Comparison of ENCODE assay signal across 8 mouse cellular contexts in the genomic region with DNA sequence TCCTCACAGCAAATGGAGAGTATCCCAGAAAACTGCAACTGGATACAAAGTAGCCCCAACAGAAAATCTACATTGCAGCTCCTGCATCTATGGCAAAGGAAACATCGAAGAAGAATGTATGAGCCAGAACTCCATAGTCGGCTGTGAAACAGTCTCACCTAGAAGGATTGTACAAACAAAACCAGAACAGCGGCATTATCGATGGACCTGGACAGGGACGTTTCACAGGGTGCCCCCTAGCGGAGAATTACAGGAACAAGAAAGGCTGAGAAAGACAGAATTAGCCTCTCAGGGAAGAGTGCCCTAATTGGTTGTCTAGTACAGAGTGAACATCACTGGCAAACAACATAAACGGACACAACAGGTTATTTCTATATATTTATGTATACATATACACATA. TPM values are rescaled to one million over a fixed set of nuclear protein-coding genes. Genes with fewer than 3 reads are reported as not detected.
A peak's percentile ranks its signal among the peaks of the same experiment; 100 is the strongest.
DNase-seq lines count a peak whose midpoint lies in the region; ATAC-seq lines count a peak whose summit lies in the region.

No protein-coding gene starts in this region.

- H3K9me3 ChIP-seq in forebrain, embryonic 14.5 days (replicated peaks; ENCODE audit: control insufficient read depth, low read length) = no peaks in the 10 kb centered on the region
- no peaks in the 10 kb centered on the region for H3K9me3 ChIP-seq in hindbrain, embryonic 13.5 days

- DNase-seq in heart, adult 11 months = peak; percentile 87
- no peak for DNase-seq in heart, postnatal 25 days (ENCODE audit: low spot score)
- peak; percentile 56 for DNase-seq in cerebellum, adult 11 months
- peak; percentile 87 for DNase-seq in forebrain, embryonic 14.5 days (ENCODE audit: low spot score)
- peak; percentile 63 to 70 for DNase-seq in left cerebral cortex, postnatal 14 days (ENCODE audit: low spot score in 2 of 2)
- DNase-seq in spleen, adult 18-20 months = peak; percentile 29 to 61

- ATAC-seq in forebrain, embryonic 14.5 days = peak; percentile 82
- peak; percentile 49; the same call in 1 of the 2 replicates for ATAC-seq in hindbrain, embryonic 13.5 days (ENCODE audit: low FRiP score)
- peak; percentile 91 for ATAC-seq in megakaryocyte progenitor cell, adult 5-6 weeks (replicated peaks; ENCODE audit: poor library complexity)

- H3K27me3 ChIP-seq in forebrain, embryonic 14.5 days (replicated peaks; ENCODE audit: control insufficient read depth, insufficient read depth, low read length) = no peaks in the 10 kb centered on the region
- H3K27me3 ChIP-seq in hindbrain, embryonic 13.5 days = no peaks in the 10 kb centered on the region

- intact Hi-C loops in heart, postnatal 25 days (cut with DNase I) = loop anchor here (2.0 to 5.0 kb wide), 2 partner anchors 124 to 271 kb away; no protein-coding TSS in a partner anchor
- intact Hi-C loops in left cerebral cortex, postnatal 14 days (cut with DNase I) = loop anchor here (1.0 kb wide), 1 partner anchor 123 kb away; no protein-coding TSS in a partner anchor

- H3K27ac ChIP-seq in forebrain, embryonic 14.5 days (ENCODE audit: low read depth, low read length) = no peak overlapping the region
- no peak overlapping the region for H3K27ac ChIP-seq in hindbrain, embryonic 13.5 days

- H3K36me3 ChIP-seq in forebrain, embryonic 14.5 days (ENCODE audit: control insufficient read depth, insufficient read depth, low read length) = no peaks in the 10 kb centered on the region
- H3K36me3 ChIP-seq in hindbrain, embryonic 13.5 days = no peaks in the 10 kb centered on the region

- peak overlapping the region; percentile 18; the same call in 1 of the 2 replicates for H3K4me2 ChIP-seq in forebrain, embryonic 14.5 days (ENCODE audit: low read length)
- H3K4me2 ChIP-seq in hindbrain, embryonic 13.5 days = peak overlapping the region; percentile 46

- no peak overlapping the region for H3K4me3 ChIP-seq in forebrain, embryonic 14.5 days (ENCODE audit: low read depth, low read length)
- 0 out of 2 replicates have a peak overlapping the region, but pooled peaks have one; percentile 14 for H3K4me3 ChIP-seq in hindbrain, embryonic 13.5 days

- H3K4me1 ChIP-seq in forebrain, embryonic 14.5 days (ENCODE audit: control insufficient read depth, insufficient read depth, low read length) = no peaks in the 10 kb centered on the region
- H3K4me1 ChIP-seq in hindbrain, embryonic 13.5 days (replicated peaks) = peaks cover 4% of the 10 kb centered on the region

- no peak overlapping the region for H3K9ac ChIP-seq in forebrain, embryonic 14.5 days (ENCODE audit: low read length)
- H3K9ac ChIP-seq in hindbrain, embryonic 13.5 days = no peak overlapping the region

- WGBS in forebrain, embryonic 14.5 days = 7% methylated on average over 7 of the region's 7 CpGs
- 7% methylated on average over 7 of the region's 7 CpGs for WGBS in hindbrain, embryonic 13.5 days

RNA-seq across cellular contexts. Expression of gene Slc38a1, which starts 23.9 kb away (rescaled TPM):
- total RNA-seq in heart, postnatal 25 days (2021) = 10 to 100 TPM; 17.0 to 21.2 TPM
- polyA plus RNA-seq in forebrain, embryonic 14.5 days (2014; fragmentation: Nextera tagmentation; extraction: Ambion mirVana) = 100 and 129 TPM in 2 replicates
- polyA plus RNA-seq in hindbrain, embryonic 13.5 days (2015; fragmentation: Nextera tagmentation; extraction: Ambion mirVana) = 154 and 158 TPM in 2 replicates
- total RNA-seq in left cerebral cortex, postnatal 14 days (2021) = 10 to 100 TPM; 88.3 to 90.2 TPM
- 94.0 and 107 TPM in 2 replicates for total RNA-seq in megakaryocyte progenitor cell, adult 5-6 weeks (2015)
- total RNA-seq in megakaryocyte progenitor cell, adult 5-6 weeks (2017) = 53.2 and 63.8 TPM in 2 replicates

RNA-seq across cellular contexts. Expression of gene Slc38a2, which starts 32.9 kb away (rescaled TPM):
- 100 to 1,000 TPM; 230 to 253 TPM for total RNA-seq in heart, postnatal 25 days (2021)
- polyA plus RNA-seq in forebrain, embryonic 14.5 days (2014; fragmentation: Nextera tagmentation; extraction: Ambion mirVana) = 142 and 195 TPM in 2 replicates
- polyA plus RNA-seq in hindbrain, embryonic 13.5 days (2015; fragmentation: Nextera tagmentation; extraction: Ambion mirVana) = 133 TPM in 2 replicates
- total RNA-seq in left cerebral cortex, postnatal 14 days (2021) = 10 to 100 TPM; 60.6 to 69.2 TPM
- 149 and 157 TPM in 2 replicates for total RNA-seq in megakaryocyte progenitor cell, adult 5-6 weeks (2015)
- 70.7 and 73.4 TPM in 2 replicates for total RNA-seq in megakaryocyte progenitor cell, adult 5-6 weeks (2017)
